Mouse (Mus musculus): ENCODE measurements around the gene Ifi203. TPM values are rescaled to one million over a fixed set of nuclear protein-coding genes. Genes with fewer than 3 reads are reported as not detected.
A peak's percentile ranks its signal among the peaks of the same experiment; 100 is the strongest.
"Not testable (repeated sequence)": the region's sequence is repeated elsewhere in the genome, so short reads cannot be mapped to it uniquely, and the experiment has no call there.

The Ifi203 gene
- 21.6 and 24.5 TPM in 2 replicates for total RNA-seq (2014; fragmentation: Nextera tagmentation)
- total RNA-seq (2017) = 9.5 and 28.7 TPM in 2 replicates

DNA sequence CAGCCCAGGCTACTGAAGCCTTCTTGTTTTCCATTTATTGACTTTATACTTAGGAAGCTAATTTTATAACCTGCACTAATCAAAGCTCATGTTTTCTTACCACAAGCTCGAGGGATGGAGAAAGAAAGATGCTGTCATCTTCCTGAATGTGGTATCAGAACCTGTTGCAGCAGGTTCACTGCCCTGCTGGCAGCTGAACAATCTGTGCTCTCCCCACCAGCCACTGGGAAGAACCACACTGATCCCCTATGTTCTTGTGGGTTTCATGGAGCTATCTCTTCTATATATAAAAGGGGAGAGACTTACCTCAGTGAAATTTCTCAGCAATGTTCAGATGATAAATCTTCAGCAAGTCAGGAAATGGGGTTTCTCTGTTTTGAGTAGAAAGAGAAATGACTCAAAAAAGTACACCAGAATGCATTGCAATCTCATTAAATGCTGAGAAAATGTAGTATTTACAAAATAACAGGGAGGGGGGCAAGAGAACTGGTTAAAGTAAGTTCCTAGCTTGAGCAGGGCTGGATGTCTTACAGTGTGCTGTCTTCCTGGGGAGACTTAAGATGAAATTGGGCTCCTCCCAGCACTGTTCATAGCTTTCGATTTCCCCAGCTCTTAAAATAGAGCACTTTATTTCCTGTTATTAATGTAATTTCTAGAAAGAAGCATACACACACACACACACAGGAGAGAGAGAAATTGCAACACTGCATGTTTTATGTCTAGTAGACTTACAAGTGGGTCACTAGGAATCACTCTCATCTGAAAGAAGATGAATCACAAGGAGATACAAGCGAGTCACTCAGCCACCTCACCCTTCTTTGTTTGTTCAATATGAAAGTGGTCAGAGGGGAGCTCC lies at the start of gene Ifi203, which contains the start of gene Mndal:
TSS of gene Ifi203 (minus strand) at position 749 of the 856 bp plus-strand sequence.
TSS of gene Mndal (minus strand) at position 568 of the 856 bp plus-strand sequence.
- ATAC-seq (replicated peaks; ENCODE audit: low FRiP score, low TSS enrichment, poor library complexity, severe bottlenecking) = peak; percentile 75

DNA sequence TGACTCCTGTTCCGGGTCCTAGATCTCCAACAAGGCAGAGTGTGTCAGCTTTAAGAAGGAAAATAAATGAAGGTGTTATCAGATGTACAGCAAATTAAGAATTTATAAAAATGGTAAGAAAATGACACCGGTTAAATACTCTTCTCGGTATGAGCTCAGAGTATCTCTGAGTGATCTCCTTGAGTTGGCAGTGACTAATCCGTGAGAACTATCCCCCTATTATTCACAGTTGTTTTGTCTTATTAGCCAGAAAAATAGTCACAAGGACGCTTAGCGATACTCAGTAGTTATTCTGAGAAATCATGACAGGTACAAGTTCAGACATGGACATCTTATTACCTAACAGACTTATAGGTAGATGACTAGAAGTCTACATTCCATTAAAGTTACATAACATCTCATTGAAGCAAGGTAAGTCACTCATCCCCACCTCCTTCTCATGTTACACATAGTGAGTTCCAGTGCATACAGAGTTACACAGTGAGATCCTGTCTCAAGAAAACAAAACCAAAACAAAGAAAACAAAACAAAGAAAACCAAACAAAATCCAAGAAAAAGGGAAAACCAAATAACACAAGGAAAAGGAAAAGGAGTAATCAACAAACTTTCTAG lies 40.3 kb upstream of the Ifi203 start, which contains the start of gene Ifi202b:
TSS of gene Ifi202b (minus strand) at position 51 of the 612 bp plus-strand sequence.
- 0 out of 2 replicates have a peak, but pooled peaks have one; percentile 41 for ATAC-seq (replicated peaks; ENCODE audit: low FRiP score, low TSS enrichment, poor library complexity, severe bottlenecking)

DNA sequence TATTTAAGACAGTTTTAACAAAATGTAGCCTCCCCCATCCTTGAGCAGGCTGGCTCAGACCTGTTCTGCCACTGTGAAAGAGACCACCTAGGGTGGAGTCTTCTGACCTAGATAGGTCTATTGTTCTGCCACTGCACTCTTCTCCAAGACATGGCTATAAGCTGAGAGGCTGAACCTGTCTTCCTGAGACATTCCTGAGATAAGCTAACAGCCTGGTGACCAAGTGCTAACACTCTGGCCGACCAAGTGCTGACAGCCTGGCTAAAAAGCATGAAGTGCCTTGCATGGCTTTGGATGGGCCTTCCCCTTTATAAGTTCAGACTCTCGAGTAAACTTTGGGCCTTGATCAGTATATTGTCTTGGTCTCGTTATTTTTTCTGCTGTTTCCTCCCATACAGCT lies 38.6 kb upstream of the Ifi203 start:
- not testable (repeated sequence) for ATAC-seq (replicated peaks; ENCODE audit: low FRiP score, low TSS enrichment, poor library complexity, severe bottlenecking)

DNA sequence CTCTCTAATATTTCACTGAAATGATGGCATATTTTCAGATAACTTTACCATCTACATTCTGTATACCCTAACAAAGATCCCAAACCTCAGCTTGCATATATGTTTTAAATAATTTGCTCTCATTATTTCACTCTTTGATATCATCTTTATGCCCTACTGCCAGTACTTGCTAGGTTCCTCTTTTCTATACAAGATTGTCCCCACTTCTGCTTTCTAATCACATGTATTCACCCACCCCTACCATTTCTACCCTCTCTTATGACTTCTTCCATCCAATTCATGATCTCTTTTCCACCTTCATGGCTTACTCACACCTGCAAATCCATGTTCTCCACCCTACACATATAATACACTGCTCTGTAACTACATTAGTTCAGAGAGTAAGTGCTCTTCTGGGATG lies 35.1 kb upstream of the Ifi203 start:
- no peak for ATAC-seq (replicated peaks; ENCODE audit: low FRiP score, low TSS enrichment, poor library complexity, severe bottlenecking)

DNA sequence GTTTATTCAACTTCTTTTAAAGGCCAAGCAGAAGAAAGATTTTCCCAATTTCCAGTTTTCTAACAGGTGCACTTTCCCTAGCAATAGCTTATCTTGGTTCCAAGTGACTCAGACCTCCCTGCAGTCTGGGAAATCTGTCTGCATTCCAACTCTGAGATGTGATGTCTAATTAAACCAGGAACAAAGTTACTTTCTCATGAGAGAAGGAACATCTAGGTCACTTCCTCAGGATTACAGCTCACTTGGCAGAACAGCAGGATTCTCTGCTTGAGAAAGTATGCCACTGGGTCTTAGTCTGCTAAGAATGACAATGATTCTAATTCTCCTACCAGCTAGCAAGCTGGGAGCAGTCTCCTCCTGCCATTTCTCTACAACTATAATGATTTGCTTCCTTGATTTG lies 30.6 kb upstream of the Ifi203 start:
- ATAC-seq (replicated peaks; ENCODE audit: low FRiP score, low TSS enrichment, poor library complexity, severe bottlenecking) = no peak

DNA sequence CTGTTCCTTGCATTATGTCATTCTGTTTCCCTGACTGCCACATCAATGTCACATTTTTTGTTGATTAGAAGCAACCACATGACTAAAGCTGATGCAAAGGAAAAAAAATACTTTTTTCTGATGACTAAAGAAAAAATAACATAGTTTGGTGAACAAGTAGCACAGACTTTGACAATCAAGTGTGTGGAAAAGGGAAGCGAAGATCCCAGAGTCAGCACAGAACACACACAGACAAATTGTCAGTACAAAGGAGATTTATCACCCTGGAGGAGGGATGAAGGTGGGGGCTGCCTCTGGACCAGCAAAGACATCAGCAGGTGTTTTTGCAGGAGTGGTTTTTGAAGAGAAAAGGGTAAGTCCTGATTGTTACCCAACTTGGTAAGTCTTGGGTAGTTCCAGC lies 19.0 kb upstream of the Ifi203 start:
- ATAC-seq (replicated peaks; ENCODE audit: low FRiP score, low TSS enrichment, poor library complexity, severe bottlenecking) = not testable (repeated sequence)

DNA sequence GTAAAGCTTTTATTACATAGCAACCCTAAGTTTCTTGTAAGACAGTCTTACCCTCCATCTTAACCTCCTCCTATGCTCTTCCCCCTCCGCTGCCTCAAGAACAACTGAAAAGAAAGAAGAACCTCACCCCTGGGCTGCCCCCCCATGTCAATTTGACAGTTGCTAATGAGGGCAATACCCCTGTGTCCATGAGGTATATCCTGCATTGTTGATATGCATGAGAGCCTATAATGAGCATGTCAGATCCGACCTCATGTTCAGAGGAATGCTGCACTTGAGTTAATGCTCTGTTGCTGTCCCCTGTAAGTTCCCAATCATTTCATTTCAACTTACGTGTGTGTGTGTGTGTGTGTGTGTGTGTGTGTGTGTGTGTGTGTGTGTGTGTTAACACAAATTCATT lies 17.5 kb upstream of the Ifi203 start:
- not testable (repeated sequence) for ATAC-seq (replicated peaks; ENCODE audit: low FRiP score, low TSS enrichment, poor library complexity, severe bottlenecking)

DNA sequence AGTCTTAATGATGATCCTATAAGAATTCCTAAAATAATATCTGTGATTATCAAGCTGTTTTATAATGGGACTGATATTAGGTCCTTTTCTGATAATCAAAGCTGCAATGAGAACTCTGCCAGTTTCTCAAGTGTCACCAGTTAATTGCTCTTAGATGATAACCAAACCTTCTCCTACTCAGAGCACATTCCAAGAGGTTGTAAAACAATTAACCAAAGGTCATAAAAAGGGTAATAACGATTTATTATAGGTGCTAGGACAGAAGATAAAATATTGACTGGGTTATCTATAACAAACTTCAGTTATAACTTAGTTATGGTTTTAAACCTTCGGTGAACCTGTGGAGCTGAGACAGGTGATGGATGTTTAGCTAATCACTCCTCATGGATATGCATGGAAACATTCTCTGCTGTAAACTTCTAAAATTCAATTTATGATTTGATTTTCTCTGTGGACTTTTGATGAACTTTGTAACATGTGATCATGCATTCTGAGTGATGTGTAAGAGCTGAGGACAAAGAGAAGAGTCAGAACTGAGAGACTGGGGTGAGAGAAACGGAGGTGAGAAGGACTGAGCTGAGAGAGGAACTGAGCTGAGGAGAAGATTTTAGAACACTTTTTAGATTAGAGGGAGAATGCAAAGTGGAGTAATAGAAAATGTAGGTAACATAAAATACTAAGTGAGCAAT lies 13.5 kb upstream of the Ifi203 start:
- not testable (repeated sequence) for ATAC-seq (replicated peaks; ENCODE audit: low FRiP score, low TSS enrichment, poor library complexity, severe bottlenecking)

DNA sequence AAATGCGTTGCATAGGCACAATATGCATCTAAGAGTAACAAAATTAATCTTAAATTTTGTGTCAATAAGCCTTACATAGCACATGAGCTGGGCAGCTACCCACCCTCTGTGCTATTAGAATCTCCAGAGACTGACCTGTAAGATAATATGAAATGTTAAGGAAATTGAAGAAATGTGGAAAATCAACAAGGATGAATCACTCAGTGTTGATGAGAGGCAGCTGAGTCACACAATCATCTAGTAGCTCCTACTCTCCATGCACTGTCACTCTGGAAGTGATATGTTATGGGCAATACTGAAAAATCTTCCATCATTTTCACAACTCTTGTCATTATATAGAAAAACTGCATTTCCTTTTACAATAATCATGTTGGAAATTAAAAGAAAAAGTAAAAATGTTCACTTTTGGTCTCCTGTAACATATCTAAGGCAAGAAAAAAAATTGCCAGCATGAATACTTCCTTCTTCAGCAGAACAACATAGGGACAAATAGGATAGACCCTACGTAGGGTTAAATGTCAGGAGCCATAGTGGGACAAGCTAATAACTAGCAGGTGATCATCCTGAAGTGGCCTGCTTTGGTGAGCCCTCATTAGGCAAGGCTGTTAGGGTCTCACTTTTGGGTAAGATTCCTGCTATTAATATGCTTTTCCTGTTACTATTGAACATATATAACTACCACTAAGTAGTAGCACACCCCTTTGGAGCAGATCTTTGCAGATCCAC lies 12.8 kb upstream of the Ifi203 start:
- ATAC-seq (replicated peaks; ENCODE audit: low FRiP score, low TSS enrichment, poor library complexity, severe bottlenecking) = no peak

DNA sequence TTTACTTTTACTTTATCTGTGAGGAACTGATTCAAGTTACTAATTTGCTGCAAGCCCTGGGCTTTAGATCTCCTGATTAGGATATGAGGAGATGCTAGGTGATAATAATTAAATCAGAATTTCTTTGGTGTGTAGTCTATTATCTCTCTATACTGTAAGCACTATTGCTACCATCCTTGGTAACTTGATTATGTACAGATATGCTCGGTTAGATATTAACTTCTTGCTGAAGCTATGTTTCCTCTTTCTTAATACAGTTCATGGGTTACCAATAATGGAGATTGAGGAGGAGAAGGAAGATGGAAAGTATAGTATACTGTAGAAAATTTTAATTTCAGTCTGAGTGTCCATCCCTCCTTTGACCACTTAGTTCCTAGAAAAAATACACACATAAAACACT lies 11.1 kb upstream of the Ifi203 start:
- no peak for ATAC-seq (replicated peaks; ENCODE audit: low FRiP score, low TSS enrichment, poor library complexity, severe bottlenecking)

DNA sequence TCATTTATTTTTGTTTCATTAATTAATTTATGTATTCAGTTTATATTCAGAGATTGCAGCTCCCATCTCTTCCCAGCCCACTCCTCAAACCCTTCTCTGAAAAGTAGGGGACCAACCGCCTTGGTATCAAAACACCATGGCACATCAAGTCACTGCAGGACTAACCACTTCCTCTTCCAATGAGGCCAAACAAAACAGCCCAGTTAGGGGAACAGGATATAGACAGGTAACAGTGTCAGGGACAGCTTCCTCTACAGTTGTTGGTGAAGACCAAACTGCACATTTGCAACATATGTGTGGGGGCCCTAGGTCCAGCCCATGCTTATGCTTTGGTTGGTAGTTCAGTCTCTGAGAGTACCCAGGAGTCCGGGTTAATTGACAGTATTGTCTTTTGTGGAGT lies 6.6 kb upstream of the Ifi203 start:
- 0 out of 2 replicates have a peak, but pooled peaks have one; percentile 34 for ATAC-seq (replicated peaks; ENCODE audit: low FRiP score, low TSS enrichment, poor library complexity, severe bottlenecking)

DNA sequence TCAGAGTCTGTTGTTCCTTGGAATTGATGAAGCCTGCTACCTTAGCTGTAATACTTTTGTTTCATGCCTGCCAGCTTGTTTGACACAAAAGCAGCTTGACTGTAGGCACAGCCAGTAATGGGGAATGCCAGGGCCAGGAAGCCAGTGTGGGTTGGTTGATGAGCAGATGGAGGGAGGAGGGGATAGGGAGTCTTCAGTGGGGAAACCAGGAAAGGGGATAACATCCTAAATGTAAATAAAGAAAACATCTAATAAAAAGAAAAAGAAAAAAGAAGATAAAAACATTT lies 251 bp upstream of the Ifi203 start:
- not testable (repeated sequence) for ATAC-seq (replicated peaks; ENCODE audit: low FRiP score, low TSS enrichment, poor library complexity, severe bottlenecking)

DNA sequence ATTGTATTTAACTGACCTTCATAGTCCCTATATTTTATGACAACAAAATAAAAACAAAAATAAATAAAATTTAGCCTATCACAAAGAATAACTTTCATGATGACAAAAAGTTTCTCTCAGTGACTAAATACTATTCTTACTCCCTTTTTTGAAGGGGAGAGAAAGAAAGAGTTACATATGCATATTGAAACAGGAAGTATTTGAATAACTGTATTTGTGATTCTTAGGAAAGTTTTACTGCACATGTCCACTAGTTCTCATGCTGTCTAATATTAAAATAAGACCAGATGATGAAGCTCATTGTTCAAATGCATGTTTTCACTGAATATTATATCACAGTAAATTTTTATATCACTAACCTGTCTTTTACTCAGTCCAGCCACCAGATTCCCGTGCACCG lies 950 bp downstream of the Ifi203 start:
- ATAC-seq (replicated peaks; ENCODE audit: low FRiP score, low TSS enrichment, poor library complexity, severe bottlenecking) = peak; percentile 6; the same call in 1 of the 2 replicates

DNA sequence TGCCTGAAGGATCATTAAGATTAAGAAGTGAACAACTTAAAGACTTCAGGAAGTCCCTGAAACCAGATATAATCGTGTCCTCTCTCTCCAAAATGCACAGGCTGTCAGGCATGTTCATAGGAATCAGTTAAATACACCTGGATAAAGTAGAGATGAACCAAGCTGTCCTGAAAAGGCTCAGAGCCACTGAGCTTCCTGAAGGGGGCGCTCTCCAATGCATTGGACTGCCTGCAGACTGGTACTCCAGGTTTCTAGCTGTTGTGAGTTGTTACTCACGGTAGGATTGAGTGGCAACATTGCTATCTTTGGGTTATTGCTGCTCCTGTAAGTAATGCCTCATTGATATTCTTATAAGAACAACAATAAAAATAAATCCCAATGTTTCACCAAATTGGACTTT lies 23.2 kb downstream of the Ifi203 start:
- ATAC-seq (replicated peaks; ENCODE audit: low FRiP score, low TSS enrichment, poor library complexity, severe bottlenecking) = 0 out of 2 replicates have a peak, but pooled peaks have one; percentile 51

DNA sequence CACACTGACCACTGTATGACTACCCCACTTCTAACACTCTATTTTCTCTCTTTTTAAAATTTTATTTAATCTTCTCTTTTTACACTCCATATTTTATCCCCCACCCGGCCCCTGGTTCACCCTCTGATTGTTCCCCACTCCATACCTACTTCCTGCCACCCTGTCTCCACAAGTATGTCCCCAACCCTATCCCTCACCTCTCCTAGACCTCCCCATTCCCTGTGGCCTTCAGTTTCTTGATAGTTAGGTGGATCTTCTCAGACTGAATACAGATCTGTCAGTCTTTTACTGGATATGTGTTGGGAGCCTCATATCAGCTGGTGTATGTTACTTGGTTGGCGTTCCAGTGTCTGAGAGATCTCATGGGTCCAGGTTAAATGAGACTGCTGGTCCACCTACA lies 27.9 kb downstream of the Ifi203 start:
- ATAC-seq (replicated peaks; ENCODE audit: low FRiP score, low TSS enrichment, poor library complexity, severe bottlenecking) = no peak

DNA sequence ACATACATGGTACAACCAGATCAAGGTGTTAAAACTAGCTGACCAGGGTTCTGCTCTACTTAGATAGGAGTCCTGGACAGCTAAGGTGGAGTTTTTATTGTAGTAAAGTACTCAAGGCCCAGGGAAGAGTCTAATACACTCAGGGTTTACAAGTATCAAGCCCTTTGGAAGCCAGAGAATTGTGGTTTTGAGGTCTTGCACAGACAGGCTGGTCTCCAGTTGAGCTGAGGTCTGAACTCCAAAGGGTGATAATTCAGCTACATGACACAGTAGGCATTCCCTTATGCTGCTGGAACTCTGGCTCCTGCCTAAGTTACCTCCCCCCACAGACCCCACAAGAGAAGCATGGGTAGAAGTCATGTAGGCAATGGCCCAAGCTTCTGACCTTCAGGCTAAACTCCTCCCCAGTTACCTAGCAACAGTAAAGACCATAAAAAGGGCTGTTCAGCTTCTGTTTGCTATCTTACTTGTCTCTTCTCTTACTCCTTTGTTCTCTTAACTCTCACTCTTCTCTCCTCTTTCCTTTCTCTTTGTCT lies 29.1 kb downstream of the Ifi203 start:
- ATAC-seq (replicated peaks; ENCODE audit: low FRiP score, low TSS enrichment, poor library complexity, severe bottlenecking) = peak; percentile 47; the same call in 1 of the 2 replicates

DNA sequence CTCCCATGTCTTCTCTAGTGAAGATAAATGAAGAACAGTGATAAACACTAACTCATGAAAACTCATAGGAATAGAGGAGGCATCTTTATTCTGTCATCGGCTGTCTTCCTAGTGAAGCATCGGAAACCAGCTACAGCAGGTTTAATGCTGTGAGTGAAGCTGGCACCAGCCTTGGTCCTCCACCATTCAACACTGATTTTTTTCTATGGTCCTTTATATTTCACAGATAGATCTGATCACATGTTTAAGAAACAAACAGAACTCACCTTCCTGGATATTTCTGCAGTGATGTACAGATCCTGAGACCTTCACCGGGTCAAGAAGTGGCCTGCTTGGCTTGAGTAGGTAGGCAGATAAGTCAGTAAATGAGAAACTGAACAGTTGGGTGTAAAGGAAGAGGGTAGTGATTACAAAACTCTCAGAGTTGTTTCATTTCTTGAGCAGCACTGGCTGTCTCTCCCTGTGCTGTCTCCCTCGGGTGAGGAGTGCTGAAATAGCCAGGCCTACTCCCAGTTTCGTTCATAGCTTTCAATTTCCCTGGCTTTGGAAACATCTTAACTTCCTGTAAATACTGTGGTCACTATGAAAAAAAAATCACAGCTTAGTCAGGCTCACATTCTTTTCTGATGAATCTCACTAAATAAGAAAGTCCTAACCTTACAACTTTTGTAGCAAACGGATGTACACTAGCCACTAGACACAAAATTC lies 29.8 kb downstream of the Ifi203 start, which contains the start of gene Ifi211:
TSS of gene Ifi211 (minus strand) at position 499 of the 708 bp plus-strand sequence.
- peak; percentile 30; the same call in 1 of the 2 replicates for ATAC-seq (replicated peaks; ENCODE audit: low FRiP score, low TSS enrichment, poor library complexity, severe bottlenecking)

DNA sequence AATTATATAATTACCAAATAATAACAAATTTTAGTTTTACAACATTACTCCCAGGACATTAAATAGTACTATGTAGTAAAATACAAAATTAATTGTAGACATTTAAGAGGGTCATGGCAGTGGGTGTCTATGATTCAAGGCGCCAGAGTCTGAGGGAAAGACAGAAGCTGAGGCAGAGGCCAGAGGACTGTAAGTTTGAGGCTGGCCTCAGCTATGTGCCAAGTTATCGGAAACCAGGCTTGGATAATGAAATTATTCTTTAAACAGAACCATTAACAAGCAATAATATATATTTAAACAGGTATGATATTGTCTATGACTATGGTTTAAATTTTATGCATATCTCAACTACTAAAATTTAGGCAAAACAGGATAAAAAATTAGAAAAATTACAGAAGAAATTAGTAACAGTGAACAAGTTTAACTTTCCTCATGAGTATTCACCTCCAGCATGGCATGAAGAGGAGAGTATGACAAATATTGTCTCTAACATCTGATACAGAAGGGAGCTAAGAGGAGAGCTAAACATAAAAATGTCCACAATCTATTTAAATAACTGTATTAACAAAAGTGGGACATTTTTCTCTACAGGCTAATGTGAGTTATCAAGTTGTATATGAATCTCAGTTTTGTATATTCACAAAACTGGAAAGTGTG lies 30.5 kb downstream of the Ifi203 start:
- no peak for ATAC-seq (replicated peaks; ENCODE audit: low FRiP score, low TSS enrichment, poor library complexity, severe bottlenecking)
